Mouse (Mus musculus) megakaryocyte, adult 5-6 weeks (primary cell): ENCODE measurements around the gene Gk5. TPM values are rescaled to one million over a fixed set of nuclear protein-coding genes. Genes with fewer than 3 reads are reported as not detected.
"Not testable (repeated sequence)": the region's sequence is repeated elsewhere in the genome, so short reads cannot be mapped to it uniquely, and the experiment has no call there.

Experiments used
- ATAC-seq: 2 replicates; pipeline ENCODE4 v1.8.0; 2016; ENCODE audit warnings: mild to moderate bottlenecking, inconsistent platforms; ENCODE audit not compliant: poor library complexity, severe bottlenecking
- total RNA-seq, 2 experiments: library from RNA; stranded (forward) in 1 of 2; stranded (reverse) in 1 of 2; fragments of 153-499, 151-499 nt in 1 of 2; fragments of 221-1000, 200-1000 nt in 1 of 2; gene quantifications; 2 replicates each; pipeline versions ENCODE4 v1.2.3 to v1.2.4; 2015 to 2017

Gk5 gene
- total RNA-seq (2015), result 2.4 and 3.9 TPM in 2 replicates
- 3.6 and 3.7 TPM in 2 replicates for total RNA-seq (2017)

- peak; percentile 96 for ATAC-seq
These were observed at the start of gene Gk5 for GRCm38 (mm10) chr9:96118861-96119772. TSS of gene Gk5 (plus strand) at chr9:96119362.

- ATAC-seq, result no peak
These were observed 40.3 kb upstream of the Gk5 start for GRCm38 (mm10) chr9:96078752-96079315.

GRCm38 (mm10) chr9:96085293-96085692, 33.9 kb upstream of the Gk5 start:
- ATAC-seq, result no peak

DNA sequence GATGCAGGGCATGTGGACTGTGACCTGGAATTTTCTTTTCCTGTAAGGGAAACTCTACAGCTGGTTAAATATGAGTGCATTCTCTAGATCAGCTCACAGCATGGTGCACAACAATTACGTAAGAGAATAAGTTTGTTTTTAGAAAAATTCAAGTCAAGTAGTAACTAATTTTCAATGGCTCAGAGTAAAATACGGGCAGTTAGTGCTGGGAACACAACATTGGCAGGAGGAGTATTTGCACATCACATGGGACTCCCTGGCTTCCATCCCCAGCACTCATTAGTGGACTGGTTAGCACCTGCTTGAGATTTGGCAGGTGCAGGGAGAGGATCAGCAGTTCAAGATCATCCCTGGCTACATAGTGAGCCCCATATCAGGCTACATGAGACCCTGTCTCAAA, 31.5 kb upstream of the Gk5 start:
- no peak for ATAC-seq

GRCm38 (mm10) chr9:96088456-96088855, 30.7 kb upstream of the Gk5 start:
- ATAC-seq, result not testable (repeated sequence)

DNA sequence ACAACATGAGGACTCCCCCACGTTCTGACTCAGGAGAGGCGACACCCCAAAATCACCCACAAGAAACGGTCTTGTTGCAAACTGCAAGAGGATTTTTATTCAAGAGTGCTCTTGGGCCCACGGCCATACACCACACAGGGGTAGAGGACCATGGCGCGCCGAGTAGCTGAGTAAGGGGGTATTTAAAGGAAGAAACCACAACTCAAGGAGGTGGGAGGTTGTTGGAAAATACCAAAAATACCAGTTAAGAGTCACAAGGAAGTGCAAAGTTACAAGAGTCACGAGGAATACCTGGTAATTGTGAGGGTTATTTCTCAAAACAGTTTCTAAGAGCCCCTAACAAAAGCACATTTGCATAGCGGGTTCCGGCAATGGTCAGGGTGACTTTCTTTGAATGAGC, 26.5 kb upstream of the Gk5 start:
- not testable (repeated sequence) for ATAC-seq

DNA sequence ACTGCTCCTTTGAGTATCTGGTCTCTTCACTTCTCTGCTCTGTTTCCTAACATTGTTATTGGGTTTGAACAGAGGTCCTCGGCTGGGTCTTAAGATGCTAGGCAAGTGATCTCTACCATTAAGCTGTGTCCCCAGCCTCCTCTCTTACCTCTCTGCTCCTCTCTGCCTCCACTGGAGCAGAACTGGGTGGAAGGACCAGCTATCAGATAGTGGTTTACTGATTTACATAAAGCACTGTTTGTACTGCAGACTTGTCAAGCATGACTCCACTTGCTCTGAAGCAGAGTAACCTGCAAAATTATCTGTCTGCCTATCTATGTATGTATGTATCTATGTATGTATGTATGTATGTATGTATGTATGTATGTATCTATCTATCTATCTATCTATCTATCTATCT, 25.9 kb upstream of the Gk5 start:
- no peak for ATAC-seq

GRCm38 (mm10) chr9:96094341-96094740, 24.8 kb upstream of the Gk5 start:
- no peak for ATAC-seq

DNA sequence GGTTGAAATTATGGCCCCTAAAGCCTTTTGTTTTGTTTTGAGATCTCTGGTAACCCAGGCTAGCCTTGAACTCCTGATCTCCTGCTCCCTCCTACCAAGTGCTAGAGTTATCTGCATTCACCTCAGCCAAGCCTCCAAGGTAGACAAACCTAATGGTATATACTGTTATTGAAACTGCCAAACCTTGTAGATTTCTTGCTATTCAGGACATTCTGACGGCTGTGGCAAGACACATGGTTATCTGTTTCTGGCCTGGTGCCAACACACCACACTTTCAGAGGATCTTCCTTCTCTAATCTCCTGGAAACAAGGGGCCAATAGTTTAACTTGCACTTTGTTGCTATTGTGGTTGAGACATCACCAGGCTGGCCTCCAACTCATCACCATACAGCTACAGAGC, 24.0 kb upstream of the Gk5 start:
- no peak for ATAC-seq

GRCm38 (mm10) chr9:96102846-96103245, 16.3 kb upstream of the Gk5 start:
- no peak for ATAC-seq

DNA sequence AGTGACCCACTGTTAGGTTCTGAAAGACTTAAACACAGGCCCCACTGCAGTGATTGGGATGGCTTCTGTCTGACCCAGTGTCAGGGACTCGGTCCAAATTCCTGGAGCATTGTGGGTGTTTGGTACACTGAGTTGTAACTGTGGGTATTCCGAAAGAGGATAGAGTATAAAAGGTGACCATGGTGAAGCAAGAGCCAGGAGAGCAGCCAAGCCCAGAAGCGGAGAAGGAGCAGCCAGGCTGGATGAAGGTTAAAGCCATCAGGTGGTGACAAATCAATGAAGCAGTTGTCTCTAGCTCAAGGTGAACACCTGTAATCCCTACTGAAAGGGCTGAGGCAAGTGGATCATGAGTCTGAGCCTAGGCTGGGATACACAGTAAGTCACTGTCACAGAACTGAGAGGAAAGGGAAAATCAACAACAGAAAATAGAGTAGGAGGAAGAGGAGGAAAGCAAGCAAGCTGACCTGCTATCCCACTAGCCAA, 6.2 kb upstream of the Gk5 start:
- ATAC-seq, result no peak

DNA sequence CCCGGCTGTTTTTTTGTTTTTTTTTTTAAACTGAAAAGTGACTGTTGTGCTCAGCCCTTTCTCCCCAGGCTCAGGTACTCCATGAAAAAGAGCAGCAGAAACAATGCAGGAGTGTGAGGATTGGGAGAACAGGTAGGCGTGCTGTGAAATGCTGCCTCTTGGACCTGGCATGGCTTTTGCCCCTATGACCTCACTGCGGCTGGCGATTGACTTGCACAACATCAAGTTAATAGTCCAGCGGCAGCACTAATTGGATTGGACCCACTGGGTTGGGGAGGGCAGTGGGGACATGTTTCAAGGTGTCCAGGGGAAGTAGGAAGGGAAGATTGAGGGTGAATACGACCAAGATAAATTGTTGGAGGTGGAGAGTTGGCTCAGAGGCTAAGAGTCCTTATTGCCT, 2.4 kb upstream of the Gk5 start:
- no peak for ATAC-seq

- no peak for ATAC-seq
These were observed 946 bp upstream of the Gk5 start for GRCm38 (mm10) chr9:96118216-96118615.

DNA sequence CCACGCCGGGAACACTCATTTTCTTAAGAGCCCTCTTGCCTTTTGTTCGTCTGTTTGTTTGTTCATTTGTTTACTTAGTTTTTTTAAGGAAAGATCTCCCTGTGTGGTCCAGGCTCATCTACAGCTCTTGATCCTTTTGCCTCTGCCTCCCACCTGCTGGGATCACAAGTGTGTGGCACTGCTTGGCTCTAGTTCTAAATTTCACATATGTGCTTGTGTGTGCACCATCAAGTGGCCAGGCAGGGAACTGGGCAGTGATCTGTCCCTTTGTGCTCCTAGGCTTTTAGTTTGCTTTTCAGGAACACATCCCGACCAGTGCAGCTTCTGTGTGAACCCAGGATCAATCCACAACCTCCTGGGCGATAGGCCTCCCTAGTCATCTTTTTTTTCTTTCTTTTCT, 8.8 kb downstream of the Gk5 start:
- ATAC-seq, result no peak

GRCm38 (mm10) chr9:96132956-96133603, 13.9 kb downstream of the Gk5 start:
- no peak for ATAC-seq

- ATAC-seq, result no peak
These were observed 15.3 kb downstream of the Gk5 start for GRCm38 (mm10) chr9:96134470-96134869.

DNA sequence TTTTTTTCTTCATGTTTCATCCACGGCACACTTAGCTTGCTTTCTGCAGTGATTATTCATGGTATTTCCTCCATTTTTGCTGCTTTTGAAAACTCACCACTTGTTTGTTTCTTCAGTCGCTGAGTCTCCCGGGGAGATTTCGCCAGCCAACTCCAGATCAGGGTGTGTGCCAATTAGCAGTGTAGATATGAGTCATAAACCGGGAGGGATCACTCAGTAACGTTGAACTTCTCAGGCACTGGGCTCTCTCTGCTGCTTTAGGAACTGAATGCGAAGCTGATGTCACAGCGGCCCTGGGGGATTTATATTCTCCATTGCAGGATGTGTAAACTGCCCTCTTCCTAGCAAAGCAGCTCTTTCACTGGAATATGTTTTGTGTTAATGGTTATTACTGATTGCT, 15.8 kb downstream of the Gk5 start:
- ATAC-seq, result no peak

- ATAC-seq, result no peak
These were observed 16.3 kb downstream of the Gk5 start for GRCm38 (mm10) chr9:96135461-96135860.

- ATAC-seq, result no peak
These were observed 19.8 kb downstream of the Gk5 start for GRCm38 (mm10) chr9:96138958-96139357.

- ATAC-seq, result no peak
These were observed 20.7 kb downstream of the Gk5 start for GRCm38 (mm10) chr9:96139876-96140275.

DNA sequence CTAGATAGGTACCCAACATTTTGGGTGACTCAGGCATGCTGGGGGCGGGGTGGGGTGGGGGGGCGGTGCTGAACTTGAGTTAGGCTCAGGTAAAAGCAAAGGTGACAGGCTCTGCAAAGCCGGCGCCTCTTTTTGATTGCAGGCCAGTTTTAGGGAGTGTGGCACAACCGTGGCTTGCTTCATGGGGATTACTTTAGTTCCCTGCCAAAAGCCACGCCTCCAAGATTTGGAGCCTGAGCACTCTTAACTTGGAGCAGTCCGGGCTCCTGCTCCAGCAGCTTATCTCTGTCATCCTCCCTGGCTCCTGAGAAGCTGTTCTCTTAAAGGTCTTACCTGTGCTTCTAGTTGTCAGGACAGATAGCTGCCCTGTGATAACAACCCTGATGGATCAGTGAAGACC, 21.8 kb downstream of the Gk5 start:
- ATAC-seq, result no peak

DNA sequence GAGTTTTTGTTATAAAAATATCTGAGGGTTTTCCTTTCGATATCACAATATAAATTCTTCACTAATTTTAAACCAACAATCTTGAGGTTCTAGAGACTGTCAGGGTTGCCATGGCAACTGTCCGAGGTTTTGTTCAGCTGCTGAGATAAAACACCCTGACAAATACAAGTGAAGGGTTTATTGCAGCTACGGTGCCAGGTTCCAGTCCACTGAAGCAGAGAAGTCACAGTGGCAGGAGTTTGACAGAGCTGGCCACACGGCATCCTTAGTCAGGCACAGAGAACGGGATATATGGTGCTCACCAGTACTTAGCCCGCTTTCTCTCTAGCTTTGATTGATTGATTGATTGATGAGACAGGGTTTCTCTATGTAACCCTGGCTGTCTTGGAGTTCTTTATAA, 23.3 kb downstream of the Gk5 start:
- no peak for ATAC-seq
